Mouse (Mus musculus) G1E (cell line): ENCODE data around the gene Atp1a1. TPM values are rescaled to one million over a fixed set of nuclear protein-coding genes. Genes with fewer than 3 reads are reported as not detected.

ENCODE experiments used
- ATAC-seq: 2 replicates; pipeline ENCODE4 v1.8.0; 2016; ENCODE audit warnings: mild to moderate bottlenecking; ENCODE audit not compliant: insufficient number of reproducible peaks, poor library complexity, low FRiP score, severe bottlenecking; ENCODE audit errors: extremely low read depth
- DNase-seq: peaks from one replicate; pipeline ENCODE4 v3.0.0; 2012; ENCODE audit warnings: low spot score
- H3K27me3 ChIP-seq: 2 replicates; pipeline ENCODE4 v1.6.1; 2012; ENCODE audit warnings: mild to moderate bottlenecking, low read length, inconsistent platforms; ENCODE audit not compliant: insufficient read depth
- H3K36me3 ChIP-seq: replicated peaks from 2 replicates; pipeline ENCODE3; 2012; ENCODE audit warnings: mild to moderate bottlenecking, inconsistent platforms
- H3K4me1 ChIP-seq: 2 replicates; pipeline ENCODE4 v1.6.1; 2012; ENCODE audit warnings: low read depth, low read length, inconsistent platforms, mixed read lengths; ENCODE audit not compliant: insufficient read depth
- H3K4me3 ChIP-seq: 2 replicates; pipeline ENCODE4 v1.5.1; 2012; ENCODE audit warnings: low read depth, mild to moderate bottlenecking, inconsistent platforms, low read length, moderate library complexity, mixed read lengths
- H3K9me3 ChIP-seq: replicated peaks from 2 replicates; pipeline ENCODE4 v1.6.1; 2012; ENCODE audit warnings: inconsistent platforms
- CTCF ChIP-seq: IDR thresholded peaks from 2 replicates; pipeline ENCODE4 v1.5.1; 2012; ENCODE audit warnings: low read depth, low read length, inconsistent platforms, mixed read lengths
- GATA1 ChIP-seq: IDR thresholded peaks from 2 replicates; pipeline ENCODE4 v1.6.1; 2012; ENCODE audit warnings: borderline replicate concordance, low read length, inconsistent platforms, mixed read lengths
- GATA2 ChIP-seq: IDR thresholded peaks from 2 replicates; pipeline ENCODE4 v1.6.1; 2012; ENCODE audit warnings: low read depth, low read length, inconsistent platforms, borderline replicate concordance
- POLR2AphosphoS5 ChIP-seq: IDR thresholded peaks from 2 replicates; pipeline ENCODE4 v1.6.1; 2012; ENCODE audit warnings: low read depth, low read length, inconsistent platforms; ENCODE audit not compliant: insufficient replicate concordance
- TAL1 ChIP-seq: conservative IDR thresholded peaks from 2 replicates; pipeline ENCODE4 v1.6.1; 2012; ENCODE audit warnings: low read depth, low read length, inconsistent platforms, mixed read lengths
- polyA plus RNA-seq: library from polyadenylated mRNA; stranded (reverse); fragments of >175 nt; gene quantifications from 2 replicates; pipeline ENCODE4 v1.2.3, GENCODE M21; 2012
- total RNA-seq, 2 experiments: library from RNA; stranded (forward) in 1 of 2; stranded (reverse) in 1 of 2; fragments of 200-1000 nt in 1 of 2; fragments of >200 nt in 1 of 2; fragmentation: Nextera tagmentation in 1 of 2; gene quantifications; 2 replicates each; pipeline ENCODE4 v1.2.3; 2014 to 2017

Gene Atp1a1
- total and polyA plus RNA-seq, 3 experiments: 49.3 to 187 (median 71.8) TPM

GRCm38 (mm10) chr3:101526603-101527002 lies 77.9 kb downstream of the Atp1a1 start:
- no peak for TF ChIP-seq POLR2AphosphoS5
- TF ChIP-seq TAL1: no peak
- TF ChIP-seq GATA2: no peak
- TF ChIP-seq CTCF: no peak
- no peak for TF ChIP-seq GATA1
- Histone ChIP-seq H3K27me3 (peaks cover 44% of the 10 kb centered on the region), H3K9me3 (no peaks in the 10 kb centered on the region), H3K4me1 (peaks cover 7% of the 10 kb centered on the region; the same call in 1 of the 2 replicates), H3K4me3 (no peak overlapping the region), H3K36me3 (no peaks in the 10 kb centered on the region)
- no peak for DNase-seq
- no peak for ATAC-seq

Other genes with a start within 250 kb of the Atp1a1 start
- 29.4 and 33.0 TPM in 2 replicates for gene Igsf3, start 227.6 kb downstream of the Atp1a1 start, total RNA-seq (2014; fragmentation: Nextera tagmentation)
- 16.1 and 19.1 TPM in 2 replicates for gene Igsf3, start 227.6 kb downstream of the Atp1a1 start, total RNA-seq (2017)
- gene Igsf3, start 227.6 kb downstream of the Atp1a1 start, polyA plus RNA-seq: 9.4 and 14.6 TPM in 2 replicates
- gene Mab21l3, start 244.3 kb upstream of the Atp1a1 start, total RNA-seq (2014; fragmentation: Nextera tagmentation): not detected in 2 replicates
- 0.05 TPM in 1 of 2 replicates, not detected in the other for gene Mab21l3, start 244.3 kb upstream of the Atp1a1 start, total RNA-seq (2017)
- not detected in 2 replicates for gene Mab21l3, start 244.3 kb upstream of the Atp1a1 start, polyA plus RNA-seq